In the genomic region with DNA sequence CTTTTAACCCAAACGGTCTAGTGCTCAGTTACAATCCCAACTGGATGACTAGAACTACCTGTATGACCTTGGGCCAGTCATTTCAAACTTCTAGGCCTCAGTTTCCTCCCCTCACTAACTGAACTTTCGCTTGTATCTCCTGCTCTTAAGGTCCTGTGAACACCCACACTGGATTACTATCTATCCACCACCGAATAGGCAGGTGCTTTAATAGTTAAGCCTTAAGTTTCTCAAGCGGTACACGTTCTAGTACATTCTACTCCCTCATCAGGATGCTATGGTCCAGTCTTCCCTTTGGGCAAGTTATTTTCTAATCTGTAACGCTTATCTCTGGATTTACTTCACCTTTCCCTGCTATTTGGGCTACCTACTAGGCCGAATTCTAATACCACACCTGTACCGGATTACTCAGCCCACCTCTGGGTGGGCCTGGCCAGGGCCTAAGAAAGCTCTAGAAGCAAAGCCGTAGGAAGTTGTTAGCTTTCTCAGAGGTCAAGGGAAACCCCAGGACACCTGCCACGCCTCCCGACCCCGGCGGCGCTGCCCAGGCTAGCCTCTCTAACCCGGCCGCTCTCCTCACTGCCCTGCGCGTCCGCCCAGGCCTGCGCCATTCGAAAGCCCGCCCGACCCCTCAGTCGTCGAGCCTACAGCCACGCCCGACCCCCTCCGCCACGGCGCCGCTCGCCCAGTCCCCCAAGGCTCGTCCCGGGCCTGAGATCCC, we compare ENCODE assay signal across 8 mouse cellular contexts. TPM values are rescaled to one million over a fixed set of nuclear protein-coding genes. Genes with fewer than 3 reads are reported as not detected.
DNase-seq lines count a peak whose midpoint lies in the region; ATAC-seq and TF ChIP-seq lines count a peak whose summit lies in the region.

No protein-coding gene starts in this region.

- ATAC-seq in hindbrain, embryonic 14.5 days (ENCODE audit: low FRiP score): peak; percentile 67; the same call in 1 of the 2 replicates
- ATAC-seq in megakaryocyte progenitor cell, adult 5-6 weeks (replicated peaks; ENCODE audit: poor library complexity): no peak; the same call in 1 of the 2 replicates

- peak overlapping the region; percentile 92 for H3K27ac ChIP-seq in hindbrain, embryonic 14.5 days

- no peak for TF ChIP-seq POLR2A in lung, adult 2 months (IDR thresholded peaks at IDR 0.05; ENCODE audit: borderline replicate concordance, extremely low read depth, low read depth, low read length)

- peak overlapping the region; percentile 91 for H3K4me2 ChIP-seq in hindbrain, embryonic 14.5 days (replicated peaks)

- no peaks in the 10 kb centered on the region for H3K27me3 ChIP-seq in hindbrain, embryonic 14.5 days (ENCODE audit: control insufficient read depth, insufficient read depth, low read length)

- no peak for DNase-seq in lung, adult 2 months
- no peak for DNase-seq in lung, postnatal 14 days
- peak; percentile 36 for DNase-seq in c-Kit-positive CD71-positive TER-119-positive erythroid progenitor cells, embryonic 14.5 days (ENCODE audit: low spot score)
- DNase-seq in hindbrain, embryonic 14.5 days (ENCODE audit: low spot score): peak; percentile 28
- DNase-seq in lung, postnatal 36 days: peak; percentile 42
- no peak for DNase-seq in yolk sac, embryonic 10.5 days (ENCODE audit: low spot score)
- DNase-seq in frontal cortex, postnatal 25 days (ENCODE audit: low spot score in 2 of 2): no peak

- H3K4me3 ChIP-seq in lung, adult 2 months (replicated peaks; ENCODE audit: extremely low read depth, low read depth, low read length): peak overlapping the region; percentile 90
- H3K4me3 ChIP-seq in hindbrain, embryonic 14.5 days (replicated peaks; ENCODE audit: low read length): peak overlapping the region; percentile 93

- peak overlapping the region; percentile 97 for H3K9ac ChIP-seq in hindbrain, embryonic 14.5 days

- H3K36me3 ChIP-seq in hindbrain, embryonic 14.5 days (replicated peaks; ENCODE audit: control insufficient read depth, insufficient read depth): no peaks in the 10 kb centered on the region

- WGBS in lung, adult 2 months: 1% methylated on average over 34 of the region's 34 CpGs
- WGBS in hindbrain, embryonic 14.5 days: 2% methylated on average over 34 of the region's 34 CpGs

- no peak for TF ChIP-seq CTCF in lung, adult 2 months (IDR thresholded peaks at IDR 0.05; ENCODE audit: insufficient read depth, low read length)

- no peaks in the 10 kb centered on the region for H3K9me3 ChIP-seq in hindbrain, embryonic 14.5 days (ENCODE audit: control insufficient read depth, low read length)

- H3K4me1 ChIP-seq in lung, adult 2 months (ENCODE audit: control insufficient read depth, insufficient read depth, low read length): peaks cover 7% of the 10 kb centered on the region
- peaks cover 34% of the 10 kb centered on the region for H3K4me1 ChIP-seq in hindbrain, embryonic 14.5 days (replicated peaks; ENCODE audit: control insufficient read depth, insufficient read depth, low read length)

RNA-seq across cellular contexts. Expression of a gene that starts 0.6 kb away (rescaled TPM):
- 38.3 and 62.3 TPM in 2 replicates for polyA plus RNA-seq in lung, adult 2 months (2012; rRNA removed)
- polyA plus RNA-seq in hindbrain, embryonic 14.5 days (2014; fragmentation: Nextera tagmentation; extraction: Ambion mirVana): 239 and 252 TPM in 2 replicates
- 500 and 518 TPM in 2 replicates for total RNA-seq in megakaryocyte progenitor cell, adult 5-6 weeks (2015)
- total RNA-seq in megakaryocyte progenitor cell, adult 5-6 weeks (2017): 1,173 and 1,480 TPM in 2 replicates

RNA-seq across cellular contexts. Expression of a gene that starts 29.4 kb away (rescaled TPM):
- 0.24 and 0.25 TPM in 2 replicates for polyA plus RNA-seq in lung, adult 2 months (2012; rRNA removed)
- 0.68 and 1.3 TPM in 2 replicates for polyA plus RNA-seq in hindbrain, embryonic 14.5 days (2014; fragmentation: Nextera tagmentation; extraction: Ambion mirVana)
- not detected in 2 replicates for total RNA-seq in megakaryocyte progenitor cell, adult 5-6 weeks (2015)
- total RNA-seq in megakaryocyte progenitor cell, adult 5-6 weeks (2017): 0.29 TPM in 1 of 2 replicates, not detected in the other

RNA-seq across cellular contexts. Expression of a gene that starts 32.8 kb away (rescaled TPM):
- 19.5 and 22.5 TPM in 2 replicates for polyA plus RNA-seq in lung, adult 2 months (2012; rRNA removed)
- polyA plus RNA-seq in hindbrain, embryonic 14.5 days (2014; fragmentation: Nextera tagmentation; extraction: Ambion mirVana): 4.4 and 4.6 TPM in 2 replicates
- 14.2 and 15.9 TPM in 2 replicates for total RNA-seq in megakaryocyte progenitor cell, adult 5-6 weeks (2015)
- 4.1 and 4.2 TPM in 2 replicates for total RNA-seq in megakaryocyte progenitor cell, adult 5-6 weeks (2017)

RNA-seq across cellular contexts. Expression of a gene that starts 51.9 kb away (rescaled TPM):
- polyA plus RNA-seq in lung, adult 2 months (2012; rRNA removed): 53.9 and 94.9 TPM in 2 replicates
- 429 and 439 TPM in 2 replicates for polyA plus RNA-seq in hindbrain, embryonic 14.5 days (2014; fragmentation: Nextera tagmentation; extraction: Ambion mirVana)
- total RNA-seq in megakaryocyte progenitor cell, adult 5-6 weeks (2015): 748 and 912 TPM in 2 replicates
- total RNA-seq in megakaryocyte progenitor cell, adult 5-6 weeks (2017): 703 and 864 TPM in 2 replicates

Comparison
In these comparisons a context has a peak if more than half of its experiments do, and no peak if none do; other contexts are left out.
1. DNase-seq: peak in c-Kit-positive CD71-positive TER-119-positive erythroid progenitor cells, embryonic 14.5 days (single experiment), hindbrain, embryonic 14.5 days (single experiment) and lung, postnatal 36 days (single experiment); none in lung, adult 2 months (single experiment), lung, postnatal 14 days (single experiment), yolk sac, embryonic 10.5 days (single experiment) and frontal cortex, postnatal 25 days (0 of 2).